Mouse (Mus musculus) ES-E14 (cell line): Measurements from ENCODE around the gene Hrh1.

Experiments
- CHD2 ChIP-seq: IDR thresholded peaks from 2 replicates; pipeline ENCODE4 v1.6.1; 2014; ENCODE audit warnings: mild to moderate bottlenecking, low read depth, low read length, inconsistent platforms
- MAFK ChIP-seq: IDR thresholded peaks from 2 replicates; pipeline ENCODE4 v1.6.1; 2014; ENCODE audit warnings: mild to moderate bottlenecking, low read depth, low read length, inconsistent platforms; ENCODE audit not compliant: insufficient read depth
- ZNF384 ChIP-seq: IDR thresholded peaks from 2 replicates; pipeline ENCODE4 v1.6.1; 2012; ENCODE audit warnings: low read depth, low read length, inconsistent platforms

- TF ChIP-seq CHD2 (no peak), ZNF384 (no peak), MAFK (no peak)
Observed at GRCm38 (mm10) chr6:114457299-114457698, 59.6 kb downstream of the Hrh1 start.
